Mouse (Mus musculus) forebrain, embryonic 12.5 days (tissue): Measurements from ENCODE around the gene Jund. TPM values are rescaled to one million over a fixed set of nuclear protein-coding genes. Genes with fewer than 3 reads are reported as not detected.
A peak's percentile ranks its signal among the peaks of the same experiment; 100 is the strongest.

Experiments used
- ATAC-seq: fragments of 200-750 bp; cut with Nextera tagmentation; 2 replicates; pipeline ENCODE4 v1.8.0; 2017; ENCODE audit warnings: moderate TSS enrichment; ENCODE audit not compliant: low FRiP score
- H3K27ac ChIP-seq: fragments of 300-500 bp; sonication (generic); 2 replicates; pipeline ENCODE4 v1.5.1; 2016; ENCODE audit warnings: mild to moderate bottlenecking
- H3K27me3 ChIP-seq: fragments of 300-500 bp; sonication (generic); 2 replicates; pipeline ENCODE4 v1.6.1; 2016; ENCODE audit warnings: mild to moderate bottlenecking
- H3K36me3 ChIP-seq: fragments of 300-500 bp; sonication (generic); replicated peaks from 2 replicates; pipeline ENCODE4 v1.6.1; 2016; ENCODE audit warnings: mild to moderate bottlenecking
- H3K4me1 ChIP-seq: fragments of 300-500 bp; sonication (generic); 2 replicates; pipeline ENCODE4 v1.6.1; 2016
- H3K4me2 ChIP-seq: fragments of 300-500 bp; sonication (generic); 2 replicates; pipeline ENCODE4 v1.6.1; 2016; ENCODE audit warnings: mild to moderate bottlenecking, moderate library complexity
- H3K4me3 ChIP-seq: fragments of 300-500 bp; sonication (generic); replicated peaks from 2 replicates; pipeline ENCODE4 v1.5.1; 2016; ENCODE audit warnings: mild to moderate bottlenecking
- H3K9ac ChIP-seq: fragments of 300-500 bp; sonication (generic); 2 replicates; pipeline ENCODE4 v1.6.1; 2016; ENCODE audit warnings: mild to moderate bottlenecking
- H3K9me3 ChIP-seq: fragments of 300-500 bp; sonication (generic); 2 replicates; pipeline ENCODE4 v1.6.1; 2016
- WGBS: fragments of 180-500 bp; shearing (Covaris S2); methylation state at CpG from one replicate; pipeline ENCODE4 v1.1.7; 2016; 5-methylcytosine and 5-hydroxymethylcytosine counted together
- polyA plus RNA-seq: library from polyadenylated mRNA; unstranded; fragments of >200 nt; fragmentation: Nextera tagmentation; extraction: Ambion mirVana; gene quantifications from 2 replicates; pipeline ENCODE4 v1.2.1, GENCODE M21; 2016

The Jund gene
- polyA plus RNA-seq, 1 experiment from 2014 or later, result 165 TPM

GRCm38 (mm10) chr8:70742981-70743655 lies 44.4 kb downstream of the Jund start:
- H3K36me3 ChIP-seq, result no peaks in the 10 kb centered on the region
- peaks cover 18% of the 10 kb centered on the region for H3K4me1 ChIP-seq
- H3K4me3 ChIP-seq, result peak overlapping the region; percentile 26
- WGBS, result 1% methylated on average over 38 of the region's 38 CpGs
- no peaks in the 10 kb centered on the region for H3K9me3 ChIP-seq
- ATAC-seq, result no peak
- peak overlapping the region; percentile 49 for H3K4me2 ChIP-seq
- H3K27ac ChIP-seq, result no peak overlapping the region
- 0 out of 2 replicates have a peak overlapping the region, but pooled peaks have one; percentile 22 for H3K9ac ChIP-seq
- H3K27me3 ChIP-seq, result peaks cover 77% of the 10 kb centered on the region

GRCm38 (mm10) chr8:70743656-70744590 lies 45.2 kb downstream of the Jund start:
- Histone ChIP-seq H3K9ac (peak overlapping the region; percentile 25; the same call in 1 of the 2 replicates), H3K9me3 (no peaks in the 10 kb centered on the region), H3K4me1 (peaks cover 18% of the 10 kb centered on the region), H3K4me2 (peak overlapping the region; percentile 49), H3K4me3 (peak overlapping the region; percentile 26), H3K27ac (no peak overlapping the region), H3K27me3 (peaks cover 82% of the 10 kb centered on the region), H3K36me3 (no peaks in the 10 kb centered on the region)
- WGBS, result 4% methylated on average over 48 of the region's 48 CpGs
- peak; percentile 25; the same call in 1 of the 2 replicates for ATAC-seq

- ATAC-seq, result no peak
- peaks cover 90% of the 10 kb centered on the region for H3K27me3 ChIP-seq
- whole genome bisulfite sequencing, result 66% methylated on average over 11 of the region's 11 CpGs
- no peaks in the 10 kb centered on the region for H3K9me3 ChIP-seq
- no peak overlapping the region for H3K9ac ChIP-seq
- H3K27ac ChIP-seq, result no peak overlapping the region
- H3K4me3 ChIP-seq, result no peak overlapping the region
- H3K4me2 ChIP-seq, result no peak overlapping the region
- no peaks in the 10 kb centered on the region for H3K36me3 ChIP-seq
- H3K4me1 ChIP-seq, result peaks cover 18% of the 10 kb centered on the region
Observed at GRCm38 (mm10) chr8:70744806-70745205, 46.1 kb downstream of the Jund start.

GRCm38 (mm10) chr8:70745691-70746220 lies 47.0 kb downstream of the Jund start:
- WGBS, result 56% methylated on average over 19 of the region's 19 CpGs
- no peak for ATAC-seq

GRCm38 (mm10) chr8:70746676-70747075 lies 47.9 kb downstream of the Jund start:
- Histone ChIP-seq H3K4me3 (no peak overlapping the region), H3K9me3 (no peaks in the 10 kb centered on the region), H3K9ac (no peak overlapping the region), H3K27ac (no peak overlapping the region), H3K27me3 (peaks cover 87% of the 10 kb centered on the region), H3K4me2 (no peak overlapping the region), H3K36me3 (no peaks in the 10 kb centered on the region), H3K4me1 (peaks cover 18% of the 10 kb centered on the region)
- WGBS, result 77% methylated on average over 9 of the region's 9 CpGs
- ATAC-seq, result no peak

More at GRCm38 (mm10) chr8:70745691-70746220, 47.0 kb downstream of the Jund start:
- no peaks in the 10 kb centered on the region for H3K36me3 ChIP-seq
- H3K9me3 ChIP-seq, result no peaks in the 10 kb centered on the region
- no peak overlapping the region for H3K4me3 ChIP-seq
- no peak overlapping the region for H3K27ac ChIP-seq
- no peak overlapping the region for H3K9ac ChIP-seq
- no peak overlapping the region for H3K4me2 ChIP-seq
- H3K27me3 ChIP-seq, result peaks cover 96% of the 10 kb centered on the region
- H3K4me1 ChIP-seq, result peaks cover 18% of the 10 kb centered on the region

GRCm38 (mm10) chr8:70747211-70747890 lies 48.6 kb downstream of the Jund start:
- Histone ChIP-seq H3K9me3 (no peaks in the 10 kb centered on the region), H3K36me3 (no peaks in the 10 kb centered on the region), H3K27me3 (peaks cover 80% of the 10 kb centered on the region), H3K4me1 (peaks cover 18% of the 10 kb centered on the region), H3K27ac (no peak overlapping the region), H3K4me3 (no peak overlapping the region), H3K9ac (no peak overlapping the region), H3K4me2 (no peak overlapping the region)
- no peak for ATAC-seq
- 91% methylated on average over 18 of the region's 18 CpGs for WGBS

- WGBS, result 88% methylated on average over 23 of the region's 23 CpGs
Observed at GRCm38 (mm10) chr8:70748246-70749096, 49.7 kb downstream of the Jund start.

GRCm38 (mm10) chr8:70749097-70749674 lies 50.4 kb downstream of the Jund start:
- no peak overlapping the region for H3K9ac ChIP-seq
- WGBS, result 83% methylated on average over 19 of the region's 19 CpGs
- H3K27ac ChIP-seq, result no peak overlapping the region
- no peaks in the 10 kb centered on the region for H3K36me3 ChIP-seq
- H3K4me3 ChIP-seq, result no peak overlapping the region
- peaks cover 8% of the 10 kb centered on the region for H3K4me1 ChIP-seq
- H3K27me3 ChIP-seq, result peaks cover 62% of the 10 kb centered on the region
- H3K9me3 ChIP-seq, result no peaks in the 10 kb centered on the region
- ATAC-seq, result no peak
- no peak overlapping the region for H3K4me2 ChIP-seq

More at GRCm38 (mm10) chr8:70748246-70749096, 49.7 kb downstream of the Jund start:
- H3K9ac ChIP-seq, result no peak overlapping the region
- no peak for ATAC-seq
- no peak overlapping the region for H3K4me3 ChIP-seq
- no peaks in the 10 kb centered on the region for H3K9me3 ChIP-seq
- peaks cover 69% of the 10 kb centered on the region for H3K27me3 ChIP-seq
- no peak overlapping the region for H3K4me2 ChIP-seq
- peaks cover 14% of the 10 kb centered on the region for H3K4me1 ChIP-seq
- H3K36me3 ChIP-seq, result no peaks in the 10 kb centered on the region
- no peak overlapping the region for H3K27ac ChIP-seq

Other genes with a start within 250 kb of the Jund start
- gene Klhl26, start 222.0 kb upstream of the Jund start, polyA plus RNA-seq, result 18.3 and 18.6 TPM in 2 replicates
- 17.0 and 17.6 TPM in 2 replicates for gene Tmem59l, start 211.6 kb upstream of the Jund start, polyA plus RNA-seq
- 1.6 and 2.8 TPM in 2 replicates for gene Crlf1, start 205.8 kb upstream of the Jund start, polyA plus RNA-seq
- 126 and 127 TPM in 2 replicates for gene Rex1bd, start 192.2 kb upstream of the Jund start, polyA plus RNA-seq
- gene Uba52, start 188.1 kb upstream of the Jund start, polyA plus RNA-seq, result 692 and 734 TPM in 2 replicates
- 309 and 314 TPM in 2 replicates for gene Fkbp8, start 171.2 kb upstream of the Jund start, polyA plus RNA-seq
- 45.6 and 50.8 TPM in 2 replicates for gene Kxd1, start 171.0 kb upstream of the Jund start, polyA plus RNA-seq
- 18.8 and 19.9 TPM in 2 replicates for gene Ell, start 159.5 kb upstream of the Jund start, polyA plus RNA-seq
- 101 and 107 TPM in 2 replicates for gene Isyna1, start 104.6 kb upstream of the Jund start, polyA plus RNA-seq
- gene Ssbp4, start 90.1 kb upstream of the Jund start, polyA plus RNA-seq, result 97.4 and 106 TPM in 2 replicates
- 0.31 and 0.45 TPM in 2 replicates for gene Lrrc25, start 82.8 kb upstream of the Jund start, polyA plus RNA-seq
- 0.14 TPM in 1 of 2 replicates, not detected in the other for gene Gdf15, start 66.5 kb upstream of the Jund start, polyA plus RNA-seq
- gene Pgpep1, start 38.6 kb upstream of the Jund start, polyA plus RNA-seq, result 69.3 and 70.4 TPM in 2 replicates
- gene Lsm4, start 25.7 kb upstream of the Jund start, polyA plus RNA-seq, result 259 and 275 TPM in 2 replicates
- gene Iqcn, start 4.5 kb downstream of the Jund start, polyA plus RNA-seq, result 0.04 and 0.10 TPM in 2 replicates
- gene Gm3336, start 19.6 kb downstream of the Jund start, polyA plus RNA-seq, result not detected in 2 replicates
- 0.14 and 0.17 TPM in 2 replicates for gene Pde4c, start 24.8 kb downstream of the Jund start, polyA plus RNA-seq
- gene Rab3a, start 55.7 kb downstream of the Jund start, polyA plus RNA-seq, result 87.8 and 95.4 TPM in 2 replicates
- gene Mpv17l2, start 62.0 kb downstream of the Jund start, polyA plus RNA-seq, result 33.2 and 34.5 TPM in 2 replicates
- 72.7 and 79.1 TPM in 2 replicates for gene Pik3r2, start 77.8 kb downstream of the Jund start, polyA plus RNA-seq
- gene Mast3, start 106.1 kb downstream of the Jund start, polyA plus RNA-seq, result 14.5 and 16.8 TPM in 2 replicates
- gene Il12rb1, start 109.5 kb downstream of the Jund start, polyA plus RNA-seq, result not detected in 2 replicates
- 5.6 and 8.2 TPM in 2 replicates for gene Arrdc2, start 140.8 kb downstream of the Jund start, polyA plus RNA-seq
- gene Kcnn1, start 164.3 kb downstream of the Jund start, polyA plus RNA-seq, result 14.4 and 16.3 TPM in 2 replicates
- 154 and 159 TPM in 2 replicates for gene Ccdc124, start 175.0 kb downstream of the Jund start, polyA plus RNA-seq
- 0.49 and 0.67 TPM in 2 replicates for gene Slc5a5, start 193.8 kb downstream of the Jund start, polyA plus RNA-seq
- gene Rpl18a, start 198.5 kb downstream of the Jund start, polyA plus RNA-seq, result 2,624 and 2,770 TPM in 2 replicates
- gene Map1s, start 207.0 kb downstream of the Jund start, polyA plus RNA-seq, result 61.4 and 61.6 TPM in 2 replicates